Mouse (Mus musculus): ENCODE measurements around the gene Nek1. TPM values are rescaled to one million over a fixed set of nuclear protein-coding genes. Genes with fewer than 3 reads are reported as not detected.
A peak's percentile ranks its signal among the peaks of the same experiment; 100 is the strongest.

Gene Nek1
- polyA plus RNA-seq, 1 experiment = 22.7 TPM

- no peak overlapping the region for H3K27ac ChIP-seq (ENCODE audit: insufficient read depth, low read length)
- no peaks in the 10 kb centered on the region for H3K4me1 ChIP-seq (ENCODE audit: control insufficient read depth, insufficient read depth, low read length)
- no peak overlapping the region for H3K4me3 ChIP-seq (ENCODE audit: insufficient read depth, low read length)
- TF ChIP-seq POLR2A (IDR thresholded peaks at IDR 0.05; ENCODE audit: low read depth, low read length) (no peak), CTCF (IDR thresholded peaks at IDR 0.05; ENCODE audit: borderline replicate concordance, insufficient read depth, low read length) (no peak)
Observed at GRCm38 (mm10) chr8:61054313-61054712, 61.3 kb downstream of the Nek1 start.

- peaks cover 3% of the 10 kb centered on the region; the same call in 1 of the 2 replicates for H3K4me1 ChIP-seq (ENCODE audit: control insufficient read depth, insufficient read depth, low read length)
- TF ChIP-seq POLR2A (IDR thresholded peaks at IDR 0.05; ENCODE audit: low read depth, low read length) = no peak
- TF ChIP-seq CTCF (IDR thresholded peaks at IDR 0.05; ENCODE audit: borderline replicate concordance, insufficient read depth, low read length) = no peak
- no peak overlapping the region for H3K27ac ChIP-seq (ENCODE audit: insufficient read depth, low read length)
- no peak overlapping the region for H3K4me3 ChIP-seq (ENCODE audit: insufficient read depth, low read length)
Observed at GRCm38 (mm10) chr8:61056997-61057396, 64.0 kb downstream of the Nek1 start.

- peaks cover 3% of the 10 kb centered on the region; the same call in 1 of the 2 replicates for H3K4me1 ChIP-seq (ENCODE audit: control insufficient read depth, insufficient read depth, low read length)
- H3K27ac ChIP-seq (ENCODE audit: insufficient read depth, low read length) = no peak overlapping the region
- H3K4me3 ChIP-seq (ENCODE audit: insufficient read depth, low read length) = no peak overlapping the region
- TF ChIP-seq POLR2A (IDR thresholded peaks at IDR 0.05; ENCODE audit: low read depth, low read length) (no peak), CTCF (IDR thresholded peaks at IDR 0.05; ENCODE audit: borderline replicate concordance, insufficient read depth, low read length) (no peak)
Observed at GRCm38 (mm10) chr8:61059143-61059542, 66.1 kb downstream of the Nek1 start.

GRCm38 (mm10) chr8:61060412-61060811 lies 67.4 kb downstream of the Nek1 start:
- no peak for TF ChIP-seq CTCF (IDR thresholded peaks at IDR 0.05; ENCODE audit: borderline replicate concordance, insufficient read depth, low read length)
- no peak for TF ChIP-seq POLR2A (IDR thresholded peaks at IDR 0.05; ENCODE audit: low read depth, low read length)
- Histone ChIP-seq H3K4me3 (ENCODE audit: insufficient read depth, low read length) (no peak overlapping the region), H3K27ac (ENCODE audit: insufficient read depth, low read length) (peak overlapping the region; percentile 9), H3K4me1 (ENCODE audit: control insufficient read depth, insufficient read depth, low read length) (peaks cover 3% of the 10 kb centered on the region; the same call in 1 of the 2 replicates)

- no peak for TF ChIP-seq CTCF (IDR thresholded peaks at IDR 0.05; ENCODE audit: borderline replicate concordance, insufficient read depth, low read length)
- TF ChIP-seq POLR2A (IDR thresholded peaks at IDR 0.05; ENCODE audit: low read depth, low read length) = no peak
- Histone ChIP-seq H3K4me1 (ENCODE audit: control insufficient read depth, insufficient read depth, low read length) (no peaks in the 10 kb centered on the region), H3K4me3 (ENCODE audit: insufficient read depth, low read length) (no peak overlapping the region), H3K27ac (ENCODE audit: insufficient read depth, low read length) (no peak overlapping the region)
Observed at GRCm38 (mm10) chr8:61075059-61075458, 82.1 kb downstream of the Nek1 start.

- H3K27ac ChIP-seq (ENCODE audit: insufficient read depth, low read length) = no peak overlapping the region
- H3K4me3 ChIP-seq (ENCODE audit: insufficient read depth, low read length) = no peak overlapping the region
- no peaks in the 10 kb centered on the region for H3K4me1 ChIP-seq (ENCODE audit: control insufficient read depth, insufficient read depth, low read length)
- TF ChIP-seq POLR2A (IDR thresholded peaks at IDR 0.05; ENCODE audit: low read depth, low read length) = no peak
- no peak for TF ChIP-seq CTCF (IDR thresholded peaks at IDR 0.05; ENCODE audit: borderline replicate concordance, insufficient read depth, low read length)
Observed at GRCm38 (mm10) chr8:61110496-61110895, 117.5 kb downstream of the Nek1 start.

- Histone ChIP-seq H3K27ac (ENCODE audit: insufficient read depth, low read length) (no peak overlapping the region), H3K4me3 (ENCODE audit: insufficient read depth, low read length) (no peak overlapping the region), H3K4me1 (ENCODE audit: control insufficient read depth, insufficient read depth, low read length) (no peaks in the 10 kb centered on the region)
- TF ChIP-seq CTCF (IDR thresholded peaks at IDR 0.05; ENCODE audit: borderline replicate concordance, insufficient read depth, low read length) (no peak), POLR2A (IDR thresholded peaks at IDR 0.05; ENCODE audit: low read depth, low read length) (no peak)
Observed at GRCm38 (mm10) chr8:61111940-61112339, 118.9 kb downstream of the Nek1 start.

- H3K27ac ChIP-seq (ENCODE audit: insufficient read depth, low read length) = no peak overlapping the region
- H3K4me1 ChIP-seq (ENCODE audit: control insufficient read depth, insufficient read depth, low read length) = no peaks in the 10 kb centered on the region
- no peak for TF ChIP-seq POLR2A (IDR thresholded peaks at IDR 0.05; ENCODE audit: low read depth, low read length)
- no peak for TF ChIP-seq CTCF (IDR thresholded peaks at IDR 0.05; ENCODE audit: borderline replicate concordance, insufficient read depth, low read length)
- no peak overlapping the region for H3K4me3 ChIP-seq (ENCODE audit: insufficient read depth, low read length)
Observed at GRCm38 (mm10) chr8:61121631-61122030, 128.6 kb downstream of the Nek1 start.

- Histone ChIP-seq H3K4me3 (ENCODE audit: insufficient read depth, low read length) (no peak overlapping the region), H3K27ac (ENCODE audit: insufficient read depth, low read length) (no peak overlapping the region), H3K4me1 (ENCODE audit: control insufficient read depth, insufficient read depth, low read length) (no peaks in the 10 kb centered on the region; the same call in 1 of the 2 replicates)
- TF ChIP-seq POLR2A (IDR thresholded peaks at IDR 0.05; ENCODE audit: low read depth, low read length) (no peak), CTCF (IDR thresholded peaks at IDR 0.05; ENCODE audit: borderline replicate concordance, insufficient read depth, low read length) (no peak)
Observed at GRCm38 (mm10) chr8:61127299-61127861, 134.4 kb downstream of the Nek1 start.

GRCm38 (mm10) chr8:61132561-61133134 lies 139.7 kb downstream of the Nek1 start:
- TF ChIP-seq CTCF (IDR thresholded peaks at IDR 0.05; ENCODE audit: borderline replicate concordance, insufficient read depth, low read length) = no peak
- no peak for TF ChIP-seq POLR2A (IDR thresholded peaks at IDR 0.05; ENCODE audit: low read depth, low read length)
- H3K4me3 ChIP-seq (ENCODE audit: insufficient read depth, low read length) = no peak overlapping the region
- H3K27ac ChIP-seq (ENCODE audit: insufficient read depth, low read length) = no peak overlapping the region
- no peaks in the 10 kb centered on the region; the same call in 1 of the 2 replicates for H3K4me1 ChIP-seq (ENCODE audit: control insufficient read depth, insufficient read depth, low read length)

All from embryonic fibroblast, embryonic 13.5 days (primary cell).